Comparison of ENCODE assay signal across 18 mouse cellular contexts in genomic region chr11:119325068-119325467, GRCm38 (mm10). TPM values are rescaled to one million over a fixed set of nuclear protein-coding genes. Genes with fewer than 3 reads are reported as not detected.
DNase-seq lines count a peak whose midpoint lies in the region; ATAC-seq and TF ChIP-seq lines count a peak whose summit lies in the region.
"Had no signal": no experiment of that assay in that cellular context is flagged by ENCODE, and none has a peak within 500 bp of the region (broad histone marks: within the 10 kb centered on the region; RNA-seq: fewer than 3 reads in every experiment).

No protein-coding gene starts in this region.

- no peak overlapping the region for H3K4me2 ChIP-seq in forebrain, postnatal 0 days (ENCODE audit: low read depth)
- H3K4me2 ChIP-seq in forebrain, embryonic 13.5 days, result no peak overlapping the region
- H3K4me2 ChIP-seq in liver, embryonic 12.5 days, result no peak overlapping the region
- no peak overlapping the region for H3K4me2 ChIP-seq in liver, embryonic 14.5 days (ENCODE audit: low read depth)
- H3K4me2 ChIP-seq in hindbrain, embryonic 16.5 days (ENCODE audit: low read length), result no peak overlapping the region

- no peak for DNase-seq in forebrain, postnatal 0 days
- peak; percentile 22 for DNase-seq in liver
- peak; percentile 71 for DNase-seq in ES-CJ7 (ENCODE audit: low read depth, low spot score)
- DNase-seq in liver, embryonic 14.5 days (ENCODE audit: low read depth in 3 of 3, low spot score in 3 of 3), result no peak
- DNase-seq: adrenal gland, postnatal 10 days; cerebellum, postnatal 14 days; kidney, postnatal 25 days; lung, adult 2 months; thymus, adult 2 months had no signal

- H3K4me1 ChIP-seq in forebrain, postnatal 0 days (ENCODE audit: insufficient read depth), result no peaks in the 10 kb centered on the region
- no peaks in the 10 kb centered on the region for H3K4me1 ChIP-seq in forebrain, embryonic 13.5 days
- H3K4me1 ChIP-seq in liver, embryonic 12.5 days, result no peaks in the 10 kb centered on the region
- H3K4me1 ChIP-seq in liver, embryonic 14.5 days (replicated peaks; ENCODE audit: control insufficient read depth in 2 of 2, insufficient read depth in 2 of 2, low read length in 1 of 2), result no peaks in the 10 kb centered on the region
- H3K4me1 ChIP-seq in hindbrain, embryonic 16.5 days (ENCODE audit: control insufficient read depth, insufficient read depth, low read depth, low read length), result no peaks in the 10 kb centered on the region
- H3K4me1 ChIP-seq: embryonic facial prominence, embryonic 10.5 days had no signal

- H3K27me3 ChIP-seq in forebrain, postnatal 0 days (ENCODE audit: insufficient read depth, low read length), result no peaks in the 10 kb centered on the region
- no peaks in the 10 kb centered on the region for H3K27me3 ChIP-seq in forebrain, embryonic 13.5 days
- peaks cover 20% of the 10 kb centered on the region for H3K27me3 ChIP-seq in liver, embryonic 12.5 days (replicated peaks)
- no peaks in the 10 kb centered on the region for H3K27me3 ChIP-seq in liver, embryonic 14.5 days (ENCODE audit: control insufficient read depth, insufficient read depth, low read length)
- no peaks in the 10 kb centered on the region for H3K27me3 ChIP-seq in hindbrain, embryonic 16.5 days (replicated peaks; ENCODE audit: control insufficient read depth, insufficient read depth, low read length)

- TF ChIP-seq CTCF in forebrain, postnatal 0 days (IDR thresholded peaks at IDR 0.05; ENCODE audit: low read depth), result peak; percentile 31; the same call in 1 of the 2 replicates
- peak; percentile 69 for TF ChIP-seq CTCF in liver, embryonic 14.5 days (IDR thresholded peaks at IDR 0.05; ENCODE audit: low read depth)

- H3K9ac ChIP-seq in forebrain, postnatal 0 days, result no peak overlapping the region
- H3K9ac ChIP-seq in forebrain, embryonic 13.5 days, result no peak overlapping the region
- H3K9ac ChIP-seq in liver, embryonic 12.5 days, result no peak overlapping the region
- no peak overlapping the region for H3K9ac ChIP-seq in liver, embryonic 14.5 days (replicated peaks)
- H3K9ac ChIP-seq in hindbrain, embryonic 16.5 days (ENCODE audit: low read depth, low read length), result no peak overlapping the region

- TF ChIP-seq EP300 in liver, embryonic 14.5 days (IDR thresholded peaks at IDR 0.05; ENCODE audit: low read depth), result no peak

- H3K9me3 ChIP-seq in forebrain, postnatal 0 days (ENCODE audit: low read length), result no peaks in the 10 kb centered on the region
- peaks cover 4% of the 10 kb centered on the region; the same call in 1 of the 2 replicates for H3K9me3 ChIP-seq in forebrain, embryonic 13.5 days (replicated peaks)
- H3K9me3 ChIP-seq in liver, embryonic 12.5 days (replicated peaks), result 0 out of 2 replicates have a peak, but pooled peaks cover 4% of the 10 kb centered on the region
- no peaks in the 10 kb centered on the region; the same call in 1 of the 2 replicates for H3K9me3 ChIP-seq in liver, embryonic 14.5 days (ENCODE audit: control insufficient read depth, low read length)
- H3K9me3 ChIP-seq in hindbrain, embryonic 16.5 days (ENCODE audit: control insufficient read depth, low read length), result no peaks in the 10 kb centered on the region
- H3K9me3 ChIP-seq: limb, embryonic 10.5 days had no signal

- no peak overlapping the region for H3K4me3 ChIP-seq in forebrain, postnatal 0 days (ENCODE audit: low read depth, low read length)
- no peak overlapping the region for H3K4me3 ChIP-seq in forebrain, embryonic 13.5 days
- no peak overlapping the region for H3K4me3 ChIP-seq in liver, embryonic 12.5 days
- no peak overlapping the region for H3K4me3 ChIP-seq in liver, embryonic 14.5 days (ENCODE audit: insufficient read depth in 1 of 2, low read depth in 2 of 2, low read length in 2 of 2)
- no peak overlapping the region for H3K4me3 ChIP-seq in hindbrain, embryonic 16.5 days (ENCODE audit: low read length)
- H3K4me3 ChIP-seq: embryonic facial prominence, embryonic 10.5 days; limb, embryonic 10.5 days had no signal

- H3K36me3 ChIP-seq in forebrain, postnatal 0 days (ENCODE audit: insufficient read depth), result no peaks in the 10 kb centered on the region
- no peaks in the 10 kb centered on the region for H3K36me3 ChIP-seq in forebrain, embryonic 13.5 days (ENCODE audit: poor library complexity, severe bottlenecking)
- no peaks in the 10 kb centered on the region for H3K36me3 ChIP-seq in liver, embryonic 12.5 days
- no peaks in the 10 kb centered on the region for H3K36me3 ChIP-seq in liver, embryonic 14.5 days (replicated peaks; ENCODE audit: control insufficient read depth, insufficient read depth, low read depth)
- H3K36me3 ChIP-seq in hindbrain, embryonic 16.5 days (ENCODE audit: control insufficient read depth, insufficient read depth, low read length), result no peaks in the 10 kb centered on the region
- H3K36me3 ChIP-seq: embryonic facial prominence, embryonic 10.5 days; limb, embryonic 10.5 days had no signal

- no peak for ATAC-seq in forebrain, postnatal 0 days
- no peak for ATAC-seq in forebrain, embryonic 13.5 days
- ATAC-seq in liver, embryonic 12.5 days, result no peak
- ATAC-seq in liver, embryonic 14.5 days (ENCODE audit: insufficient read depth), result no peak
- no peak for ATAC-seq in hindbrain, embryonic 16.5 days
- no peak for ATAC-seq in erythroblast, adult 5-6 weeks (replicated peaks; ENCODE audit: low FRiP score, poor library complexity, severe bottlenecking)
- ATAC-seq: inflammation-experienced regulatory T-cells, adult 6 months; Patski had no signal

- 65% methylated on average over 1 of the region's 1 CpGs for WGBS in forebrain, postnatal 0 days
- 79% methylated on average over 1 of the region's 1 CpGs for WGBS in forebrain, embryonic 13.5 days
- 51% methylated on average over 1 of the region's 1 CpGs for WGBS in liver, embryonic 12.5 days (ENCODE audit: insufficient replicate concordance)
- 67% methylated on average over 1 of the region's 1 CpGs for WGBS in liver, embryonic 14.5 days (ENCODE audit: insufficient replicate concordance)
- WGBS in hindbrain, embryonic 16.5 days, result 90% methylated on average over 1 of the region's 1 CpGs

- no peak overlapping the region for H3K27ac ChIP-seq in forebrain, postnatal 0 days (ENCODE audit: low read depth, low read length)
- no peak overlapping the region for H3K27ac ChIP-seq in forebrain, embryonic 13.5 days
- H3K27ac ChIP-seq in liver, embryonic 12.5 days, result no peak overlapping the region
- H3K27ac ChIP-seq in liver, embryonic 14.5 days, result no peak overlapping the region
- H3K27ac ChIP-seq in hindbrain, embryonic 16.5 days (ENCODE audit: low read depth, low read length), result no peak overlapping the region
- H3K27ac ChIP-seq: embryonic facial prominence, embryonic 10.5 days; limb, embryonic 10.5 days had no signal

RNA-seq across cellular contexts. Expression of gene Card14, which starts 17.5 kb away (rescaled TPM):
- 0.85 and 1.6 TPM in 2 replicates for total RNA-seq in forebrain, postnatal 0 days (2014; rRNA removed)
- 0.28 and 0.34 TPM in 2 replicates for polyA plus RNA-seq in forebrain, postnatal 0 days (2015; fragmentation: Nextera tagmentation; extraction: Ambion mirVana)
- not detected in 2 replicates for polyA plus RNA-seq in forebrain, embryonic 13.5 days (2015; fragmentation: Nextera tagmentation; extraction: Ambion mirVana)
- polyA plus RNA-seq in liver, embryonic 12.5 days (2016; fragmentation: Nextera tagmentation; extraction: Ambion mirVana), result 0.23 and 0.26 TPM in 2 replicates
- polyA plus RNA-seq in liver, embryonic 14.5 days (2012; rRNA removed), result 0.17 and 0.21 TPM in 2 replicates
- polyA plus RNA-seq in liver, embryonic 14.5 days (2014; fragmentation: Nextera tagmentation; extraction: Ambion mirVana), result 0.18 and 0.23 TPM in 2 replicates
- polyA plus RNA-seq in hindbrain, embryonic 16.5 days (2015; fragmentation: Nextera tagmentation; extraction: Ambion mirVana), result 0.50 and 0.55 TPM in 2 replicates
- total RNA-seq in erythroblast, adult 5-6 weeks (2015; ENCODE audit: low replicate concordance), result not detected in 2 replicates
- total RNA-seq in erythroblast, adult 5-6 weeks (2017; ENCODE audit: low replicate concordance), result not detected in 2 replicates
- total RNA-seq: megakaryocyte-erythroid progenitor cell, adult 5-6 weeks had no signal
- polyA plus RNA-seq: inflammation-experienced regulatory T-cells, adult 6 months had no signal

RNA-seq across cellular contexts. Expression of gene Eif4a3, which starts 25.2 kb away (rescaled TPM):
- total RNA-seq in forebrain, postnatal 0 days (2014; rRNA removed), result 186 and 192 TPM in 2 replicates
- polyA plus RNA-seq in forebrain, postnatal 0 days (2015; fragmentation: Nextera tagmentation; extraction: Ambion mirVana), result 266 and 286 TPM in 2 replicates
- 366 and 398 TPM in 2 replicates for polyA plus RNA-seq in forebrain, embryonic 13.5 days (2015; fragmentation: Nextera tagmentation; extraction: Ambion mirVana)
- 247 and 262 TPM in 2 replicates for polyA plus RNA-seq in liver, embryonic 12.5 days (2016; fragmentation: Nextera tagmentation; extraction: Ambion mirVana)
- polyA plus RNA-seq in liver, embryonic 14.5 days (2012; rRNA removed), result 67.7 and 95.8 TPM in 2 replicates
- polyA plus RNA-seq in liver, embryonic 14.5 days (2014; fragmentation: Nextera tagmentation; extraction: Ambion mirVana), result 160 and 170 TPM in 2 replicates
- polyA plus RNA-seq in hindbrain, embryonic 16.5 days (2015; fragmentation: Nextera tagmentation; extraction: Ambion mirVana), result 241 and 243 TPM in 2 replicates
- total RNA-seq in erythroblast, adult 5-6 weeks (2015; ENCODE audit: low replicate concordance), result 71.5 and 81.1 TPM in 2 replicates
- 44.6 and 45.7 TPM in 2 replicates for total RNA-seq in erythroblast, adult 5-6 weeks (2017; ENCODE audit: low replicate concordance)

RNA-seq across cellular contexts. Expression of gene Sgsh, which starts 30.3 kb away (rescaled TPM):
- total RNA-seq in forebrain, postnatal 0 days (2014; rRNA removed), result 4.7 and 8.8 TPM in 2 replicates
- 2.4 and 5.0 TPM in 2 replicates for polyA plus RNA-seq in forebrain, postnatal 0 days (2015; fragmentation: Nextera tagmentation; extraction: Ambion mirVana)
- polyA plus RNA-seq in forebrain, embryonic 13.5 days (2015; fragmentation: Nextera tagmentation; extraction: Ambion mirVana), result 4.6 and 4.7 TPM in 2 replicates
- polyA plus RNA-seq in liver, embryonic 12.5 days (2016; fragmentation: Nextera tagmentation; extraction: Ambion mirVana), result 3.0 and 3.3 TPM in 2 replicates
- polyA plus RNA-seq in liver, embryonic 14.5 days (2012; rRNA removed), result 1.2 and 1.3 TPM in 2 replicates
- 1.3 and 2.2 TPM in 2 replicates for polyA plus RNA-seq in liver, embryonic 14.5 days (2014; fragmentation: Nextera tagmentation; extraction: Ambion mirVana)
- polyA plus RNA-seq in hindbrain, embryonic 16.5 days (2015; fragmentation: Nextera tagmentation; extraction: Ambion mirVana), result 3.6 and 5.2 TPM in 2 replicates
- 0.77 and 4.2 TPM in 2 replicates for total RNA-seq in erythroblast, adult 5-6 weeks (2015; ENCODE audit: low replicate concordance)
- total RNA-seq in erythroblast, adult 5-6 weeks (2017; ENCODE audit: low replicate concordance), result 1.5 and 3.2 TPM in 2 replicates

RNA-seq across cellular contexts. Expression of gene Slc26a11, which starts 30.3 kb away (rescaled TPM):
- total RNA-seq in forebrain, postnatal 0 days (2014; rRNA removed), result 3.8 and 4.8 TPM in 2 replicates
- 2.2 and 3.6 TPM in 2 replicates for polyA plus RNA-seq in forebrain, postnatal 0 days (2015; fragmentation: Nextera tagmentation; extraction: Ambion mirVana)
- polyA plus RNA-seq in forebrain, embryonic 13.5 days (2015; fragmentation: Nextera tagmentation; extraction: Ambion mirVana), result 4.6 and 4.9 TPM in 2 replicates
- 2.6 and 2.9 TPM in 2 replicates for polyA plus RNA-seq in liver, embryonic 12.5 days (2016; fragmentation: Nextera tagmentation; extraction: Ambion mirVana)
- polyA plus RNA-seq in liver, embryonic 14.5 days (2012; rRNA removed), result 1.2 TPM in 2 replicates
- polyA plus RNA-seq in liver, embryonic 14.5 days (2014; fragmentation: Nextera tagmentation; extraction: Ambion mirVana), result 1.1 and 1.2 TPM in 2 replicates
- 7.5 and 8.0 TPM in 2 replicates for polyA plus RNA-seq in hindbrain, embryonic 16.5 days (2015; fragmentation: Nextera tagmentation; extraction: Ambion mirVana)
- total RNA-seq in erythroblast, adult 5-6 weeks (2015; ENCODE audit: low replicate concordance), result not detected in 2 replicates
- 0.70 TPM in 1 of 2 replicates, not detected in the other for total RNA-seq in erythroblast, adult 5-6 weeks (2017; ENCODE audit: low replicate concordance)

RNA-seq across cellular contexts. Expression of gene Gaa, which starts 57.4 kb away (rescaled TPM):
- 97.3 and 135 TPM in 2 replicates for total RNA-seq in forebrain, postnatal 0 days (2014; rRNA removed)
- 79.8 and 109 TPM in 2 replicates for polyA plus RNA-seq in forebrain, postnatal 0 days (2015; fragmentation: Nextera tagmentation; extraction: Ambion mirVana)
- polyA plus RNA-seq in forebrain, embryonic 13.5 days (2015; fragmentation: Nextera tagmentation; extraction: Ambion mirVana), result 26.8 and 33.6 TPM in 2 replicates
- polyA plus RNA-seq in liver, embryonic 12.5 days (2016; fragmentation: Nextera tagmentation; extraction: Ambion mirVana), result 26.4 and 27.3 TPM in 2 replicates
- polyA plus RNA-seq in liver, embryonic 14.5 days (2012; rRNA removed), result 14.7 and 18.8 TPM in 2 replicates
- 11.8 and 14.7 TPM in 2 replicates for polyA plus RNA-seq in liver, embryonic 14.5 days (2014; fragmentation: Nextera tagmentation; extraction: Ambion mirVana)
- 121 and 131 TPM in 2 replicates for polyA plus RNA-seq in hindbrain, embryonic 16.5 days (2015; fragmentation: Nextera tagmentation; extraction: Ambion mirVana)
- total RNA-seq in erythroblast, adult 5-6 weeks (2015; ENCODE audit: low replicate concordance), result 4.6 and 10.6 TPM in 2 replicates
- 5.5 and 7.1 TPM in 2 replicates for total RNA-seq in erythroblast, adult 5-6 weeks (2017; ENCODE audit: low replicate concordance)

Comparison
In these comparisons a context has a peak if more than half of its experiments do, and no peak if none do; other contexts are left out.
1. DNase-seq: peak in liver (single experiment) and ES-CJ7 (single experiment); none in forebrain, postnatal 0 days (single experiment) and liver, embryonic 14.5 days (0 of 3).